Mouse (Mus musculus) limb, embryonic 14.5 days (tissue): Measurements from ENCODE around the gene Ncln. TPM values are rescaled to one million over a fixed set of nuclear protein-coding genes. Genes with fewer than 3 reads are reported as not detected.

Experiments
- ATAC-seq: fragments of 200-750 bp; cut with Nextera tagmentation; 2 replicates; pipeline ENCODE4 v1.8.0; 2017; ENCODE audit warnings: low read depth, moderate number of reproducible peaks, moderate TSS enrichment; ENCODE audit not compliant: low FRiP score
- DNase-seq: peaks from one replicate; pipeline ENCODE4 v3.0.0-alpha.2; 2015; ENCODE audit warnings: low spot score
- H3K27ac ChIP-seq: fragments of 300-500 bp; sonication (generic); replicated peaks from 2 replicates; pipeline ENCODE4 v1.5.1; 2014; ENCODE audit warnings: low read depth, mild to moderate bottlenecking, low read length, moderate library complexity, mixed read lengths
- H3K27me3 ChIP-seq: fragments of 300-500 bp; sonication (generic); 2 replicates; pipeline ENCODE4 v1.6.1; 2014; ENCODE audit warnings: low read length, mixed read lengths; ENCODE audit not compliant: control insufficient read depth, insufficient read depth
- H3K36me3 ChIP-seq: fragments of 300-500 bp; sonication (generic); 2 replicates; pipeline ENCODE4 v1.6.1; 2014; ENCODE audit warnings: mild to moderate bottlenecking, low read length, moderate library complexity, mixed read lengths; ENCODE audit not compliant: control insufficient read depth, insufficient read depth
- H3K4me1 ChIP-seq: fragments of 300-500 bp; sonication (generic); 2 replicates; pipeline ENCODE4 v1.6.1; 2014; ENCODE audit warnings: antibody characterized with exemption, low read length, mixed read lengths; ENCODE audit not compliant: control insufficient read depth, insufficient read depth
- H3K4me2 ChIP-seq: fragments of 300-500 bp; sonication (generic); replicated peaks from 2 replicates; pipeline ENCODE4 v1.6.1; 2014; ENCODE audit warnings: low read depth, mild to moderate bottlenecking, low read length, moderate library complexity; ENCODE audit not compliant: severe bottlenecking
- H3K4me3 ChIP-seq: fragments of 300-500 bp; sonication (generic); replicated peaks from 2 replicates; pipeline ENCODE4 v1.5.1; 2014; ENCODE audit warnings: low read length
- H3K9ac ChIP-seq: fragments of 300-500 bp; sonication (generic); 2 replicates; pipeline ENCODE4 v1.6.1; 2014; ENCODE audit warnings: mild to moderate bottlenecking, low read depth, low read length, moderate library complexity; ENCODE audit not compliant: severe bottlenecking
- H3K9me3 ChIP-seq: fragments of 300-500 bp; sonication (generic); 2 replicates; pipeline ENCODE4 v1.6.1; 2016; ENCODE audit warnings: low read length; ENCODE audit not compliant: control insufficient read depth
- POLR2A ChIP-seq: fragments of 200-500 bp; IDR thresholded peaks from 2 replicates; pipeline ENCODE4 v1.8.0; 2012; ENCODE audit warnings: inconsistent platforms, mild to moderate bottlenecking, moderate library complexity, borderline replicate concordance; ENCODE audit not compliant: insufficient read depth, insufficient read length; ENCODE audit errors: extremely low read depth
- WGBS: fragments of 180-500 bp; shearing (Covaris S2); extraction: QIAGEN DNeasy Blood & Tissue Kit; methylation state at CpG from one replicate; pipeline ENCODE4 v1.1.7; 2014; 5-methylcytosine and 5-hydroxymethylcytosine counted together
- polyA plus RNA-seq, 2 experiments: library from polyadenylated mRNA; depleted of rRNA in 1 of 2; stranded (reverse) in 1 of 2; unstranded in 1 of 2; fragments of >200 nt; fragmentation: Nextera tagmentation in 1 of 2; extraction: Ambion mirVana in 1 of 2; gene quantifications; 2 replicates each; pipeline versions ENCODE4 v1.2.1 to v1.2.3; 2012 to 2014

Gene Ncln
- polyA plus RNA-seq, 2 experiments, result 76.4 to 218 TPM

- Histone ChIP-seq H3K4me1 (no peaks in the 10 kb centered on the region), H3K4me2 (no peak overlapping the region), H3K36me3 (no peaks in the 10 kb centered on the region), H3K9me3 (no peaks in the 10 kb centered on the region), H3K4me3 (no peak overlapping the region), H3K27ac (no peak overlapping the region), H3K9ac (no peak overlapping the region), H3K27me3 (peaks cover 93% of the 10 kb centered on the region)
- TF ChIP-seq POLR2A, result no peak
- WGBS, result 87% methylated on average over 8 of the region's 8 CpGs
- ATAC-seq (no peak), DNase-seq (no peak)
Observed at GRCm38 (mm10) chr10:81457624-81458023, 38.6 kb downstream of the Ncln start.

DNA sequence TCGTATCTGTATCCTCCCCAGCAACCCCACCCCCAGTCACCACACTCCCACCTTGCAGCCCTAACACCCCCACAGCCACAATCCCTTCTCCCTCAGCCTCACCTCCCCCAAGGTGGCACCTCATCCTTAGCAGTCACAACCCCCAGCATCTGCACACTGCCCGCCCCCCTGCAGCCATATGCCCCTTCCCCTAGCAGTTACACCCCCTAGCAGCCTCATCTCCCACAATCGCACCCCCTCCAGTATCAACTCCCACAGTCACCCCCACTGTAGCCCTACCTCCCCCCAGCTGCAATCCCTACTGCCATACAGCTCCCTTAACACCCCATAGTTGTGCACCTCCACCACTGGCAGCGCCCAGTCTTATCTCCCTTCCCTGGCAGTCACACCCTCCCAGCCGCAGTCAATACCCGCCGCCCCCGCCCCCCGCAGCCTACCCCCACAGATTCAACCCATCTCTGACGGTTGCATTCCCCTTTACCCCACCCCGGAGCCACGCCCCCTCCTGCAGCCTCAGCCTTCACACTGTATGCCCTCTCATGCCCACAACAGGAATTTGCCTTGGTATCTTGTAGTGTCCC, 39.1 kb downstream of the Ncln start:
- Histone ChIP-seq H3K4me2 (no peak overlapping the region), H3K4me1 (no peaks in the 10 kb centered on the region), H3K27ac (no peak overlapping the region), H3K27me3 (peaks cover 93% of the 10 kb centered on the region), H3K9me3 (no peaks in the 10 kb centered on the region), H3K9ac (no peak overlapping the region), H3K4me3 (no peak overlapping the region), H3K36me3 (no peaks in the 10 kb centered on the region)
- DNase-seq, result no peak
- TF ChIP-seq POLR2A, result no peak
- WGBS, result 36% methylated on average over 12 of the region's 12 CpGs
- no peak for ATAC-seq

DNA sequence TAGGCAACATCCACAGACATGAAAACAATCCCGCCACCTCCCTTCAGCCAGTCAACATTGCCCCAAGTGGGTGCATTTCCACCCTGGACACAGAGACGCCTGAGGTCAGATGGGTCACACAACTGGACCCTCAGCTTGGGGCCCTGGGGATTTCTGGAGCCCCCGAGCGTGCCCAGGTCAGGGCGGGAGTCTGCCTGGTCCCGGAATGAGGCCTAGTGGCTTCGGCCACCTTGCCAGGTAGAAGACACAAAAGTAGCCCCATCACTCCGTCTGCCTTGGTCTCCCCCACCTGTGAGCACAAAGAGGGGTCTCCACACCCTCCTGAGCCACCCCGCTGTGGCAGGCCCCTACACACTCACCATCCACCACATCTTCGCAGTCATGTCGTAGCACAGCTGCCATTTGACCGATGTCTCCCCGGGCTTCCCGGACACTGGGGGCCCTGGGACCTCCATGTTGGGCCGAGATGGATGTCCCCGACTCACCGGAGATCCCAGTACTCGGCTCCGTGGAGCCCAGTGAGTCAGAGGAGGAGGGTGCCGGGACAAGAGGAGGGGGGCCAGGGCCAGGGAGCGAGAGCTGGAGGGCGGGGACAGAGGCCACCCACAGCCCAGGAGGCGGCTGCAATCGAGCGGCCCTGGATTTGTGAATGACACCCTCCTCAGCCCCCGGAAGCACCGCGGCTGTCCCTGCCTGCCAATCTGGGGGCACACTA, 40.9 kb downstream of the Ncln start, which contains the start of gene Nfic:
Gene Nfic, minus strand, starts transcription at position 455 of the 715 bp plus-strand sequence.
- H3K4me3 ChIP-seq, result no peak within 1 kb of the TSS
- peaks cover 92% of the 10 kb centered on the region for H3K27me3 ChIP-seq
- no peak within 1 kb of the TSS for H3K27ac ChIP-seq
- no peaks in the 10 kb centered on the region for H3K4me1 ChIP-seq
- no peak within 1 kb of the TSS for H3K4me2 ChIP-seq
- no peak for TF ChIP-seq POLR2A
- H3K36me3 ChIP-seq, result no peaks in the 10 kb centered on the region
- ATAC-seq (no peak), DNase-seq (no peak)
- no peaks in the 10 kb centered on the region for H3K9me3 ChIP-seq
- WGBS, result 65% methylated on average over 28 of the region's 28 CpGs
- no peak within 1 kb of the TSS for H3K9ac ChIP-seq

DNA sequence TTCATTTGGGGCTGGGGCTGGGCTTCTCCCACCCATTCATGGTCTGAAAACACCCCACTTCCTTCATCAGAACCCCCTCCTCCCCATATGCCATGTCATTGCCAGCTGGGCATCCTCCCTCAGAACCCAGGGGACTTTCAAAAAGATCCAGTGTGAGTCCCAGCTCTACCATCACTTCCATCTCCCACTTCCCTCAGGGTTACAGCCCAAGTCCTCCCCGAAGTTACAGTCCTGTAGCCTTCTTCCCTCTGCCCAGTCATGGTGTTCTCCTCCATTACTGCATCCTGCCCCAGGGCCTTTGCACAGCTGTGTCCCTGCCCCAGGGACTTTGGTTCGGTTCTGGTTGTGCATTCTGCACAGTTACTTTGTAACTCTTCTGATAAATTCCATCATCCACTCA, 42.1 kb downstream of the Ncln start:
- no peak for ATAC-seq
- H3K4me3 ChIP-seq, result no peak overlapping the region
- H3K27me3 ChIP-seq, result peaks cover 79% of the 10 kb centered on the region
- H3K36me3 ChIP-seq, result no peaks in the 10 kb centered on the region
- TF ChIP-seq POLR2A, result no peak
- no peak overlapping the region for H3K4me2 ChIP-seq
- 71% methylated on average over 2 of the region's 2 CpGs for WGBS
- H3K4me1 ChIP-seq, result no peaks in the 10 kb centered on the region
- no peak overlapping the region for H3K27ac ChIP-seq
- no peak overlapping the region for H3K9ac ChIP-seq
- no peak for DNase-seq
- H3K9me3 ChIP-seq, result no peaks in the 10 kb centered on the region

- H3K4me3 ChIP-seq, result no peak overlapping the region
- no peak for TF ChIP-seq POLR2A
- no peak overlapping the region for H3K27ac ChIP-seq
- H3K36me3 ChIP-seq, result no peaks in the 10 kb centered on the region
- H3K9me3 ChIP-seq, result no peaks in the 10 kb centered on the region
- no peak overlapping the region for H3K4me2 ChIP-seq
- no peak overlapping the region for H3K9ac ChIP-seq
- H3K27me3 ChIP-seq, result peaks cover 71% of the 10 kb centered on the region
- DNase-seq (no peak), ATAC-seq (no peak)
- 5% methylated on average over 14 of the region's 14 CpGs for WGBS
- H3K4me1 ChIP-seq, result no peaks in the 10 kb centered on the region
Observed at GRCm38 (mm10) chr10:81452947-81453288, 43.3 kb downstream of the Ncln start.
